Comparison of ENCODE assay signal across 7 mouse cellular contexts in the genomic region with DNA sequence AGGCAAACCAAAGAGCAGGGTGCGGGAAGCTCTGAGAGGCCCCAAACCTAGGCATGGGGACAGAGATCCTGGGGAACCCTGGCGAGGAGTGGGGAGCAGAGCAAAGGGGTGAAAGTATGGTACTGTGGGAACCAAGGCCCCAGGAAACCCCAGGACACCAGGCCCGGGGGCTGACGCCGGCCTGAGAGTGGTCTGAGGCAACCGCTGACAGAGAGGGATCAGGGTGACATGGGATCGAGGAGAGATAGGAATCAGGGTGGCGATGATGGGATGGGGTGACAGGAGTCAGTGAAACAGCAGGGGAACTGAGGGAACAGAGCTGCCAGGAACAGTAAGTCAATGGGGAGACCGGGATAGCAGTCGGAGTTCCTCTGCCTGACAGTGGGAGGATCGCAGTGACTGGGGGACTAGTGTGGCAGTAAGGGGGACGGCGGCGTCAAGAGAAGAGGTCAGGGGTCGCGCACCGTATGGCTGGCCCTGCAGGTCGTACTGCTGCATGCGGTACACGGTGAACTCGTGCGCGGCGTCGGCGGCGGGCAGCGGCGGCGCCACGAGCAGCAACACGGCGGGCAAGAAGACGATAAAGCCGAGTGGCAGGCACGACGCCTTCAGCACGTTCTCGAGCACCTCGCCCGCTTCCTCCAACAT. TPM values are rescaled to one million over a fixed set of nuclear protein-coding genes. Genes with fewer than 3 reads are reported as not detected.
DNase-seq lines count a peak whose midpoint lies in the region; ATAC-seq lines count a peak whose summit lies in the region.

No protein-coding gene starts in this region.

- H3K4me3 ChIP-seq in brown adipose tissue, adult 24 weeks (ENCODE audit: insufficient read depth, low read depth, low read length), result peak overlapping the region; percentile 77
- H3K4me3 ChIP-seq in forebrain, embryonic 14.5 days (ENCODE audit: low read depth, low read length), result peak overlapping the region; percentile 84
- H3K4me3 ChIP-seq in liver, embryonic 16.5 days (ENCODE audit: low read depth, low read length), result peak overlapping the region; percentile 83

- H3K9ac ChIP-seq in forebrain, embryonic 14.5 days (ENCODE audit: low read length), result peak overlapping the region; percentile 82
- peak overlapping the region; percentile 91 for H3K9ac ChIP-seq in liver, embryonic 16.5 days (ENCODE audit: low read depth, low read length)

- peaks cover 25% of the 10 kb centered on the region for H3K4me1 ChIP-seq in brown adipose tissue, adult 24 weeks (ENCODE audit: control insufficient read depth, insufficient read depth, insufficient read length, low read length)
- H3K4me1 ChIP-seq in forebrain, embryonic 14.5 days (ENCODE audit: control insufficient read depth, insufficient read depth, low read length), result peaks cover 15% of the 10 kb centered on the region
- H3K4me1 ChIP-seq in liver, embryonic 16.5 days (ENCODE audit: control insufficient read depth, low read depth, low read length), result peaks cover 50% of the 10 kb centered on the region

- H3K27me3 ChIP-seq in forebrain, embryonic 14.5 days (replicated peaks; ENCODE audit: control insufficient read depth, insufficient read depth, low read length), result no peaks in the 10 kb centered on the region
- no peaks in the 10 kb centered on the region for H3K27me3 ChIP-seq in liver, embryonic 16.5 days (ENCODE audit: control insufficient read depth, insufficient read depth, low read depth, low read length)

- 2% methylated on average over 41 of the region's 41 CpGs for WGBS in forebrain, embryonic 14.5 days
- under 1% methylated on average over 41 of the region's 41 CpGs for WGBS in liver, embryonic 16.5 days (ENCODE audit: insufficient replicate concordance)

- ATAC-seq in forebrain, embryonic 14.5 days, result peak; percentile 47
- peak; percentile 3 for ATAC-seq in liver, embryonic 16.5 days (ENCODE audit: low read depth)

- DNase-seq in layer of hippocampus, adult 8-10 months (ENCODE audit: low spot score in 2 of 2), result peak; percentile 10 to 14
- DNase-seq in layer of hippocampus, adult 9-10 months (ENCODE audit: low spot score), result no peak
- no peak for DNase-seq in forebrain, embryonic 14.5 days (ENCODE audit: low spot score)
- no peak for DNase-seq in frontal cortex, postnatal 25 days (ENCODE audit: low spot score in 2 of 2)
- DNase-seq in embryo, embryonic 10 days (ENCODE audit: low spot score), result no peak

- peak overlapping the region; percentile 97 for H3K4me2 ChIP-seq in forebrain, embryonic 14.5 days (ENCODE audit: low read length)
- peak overlapping the region; percentile 94 for H3K4me2 ChIP-seq in liver, embryonic 16.5 days (ENCODE audit: low read depth, low read length)

- peaks cover 26% of the 10 kb centered on the region for H3K36me3 ChIP-seq in forebrain, embryonic 14.5 days (ENCODE audit: control insufficient read depth, insufficient read depth, low read length)
- peaks cover 22% of the 10 kb centered on the region for H3K36me3 ChIP-seq in liver, embryonic 16.5 days (ENCODE audit: control insufficient read depth, insufficient read depth)

- H3K27ac ChIP-seq in brown adipose tissue, adult 24 weeks (replicated peaks; ENCODE audit: low read depth, low read length), result peak overlapping the region; percentile 57
- no peak overlapping the region; the same call in 1 of the 2 replicates for H3K27ac ChIP-seq in forebrain, embryonic 14.5 days (ENCODE audit: low read depth, low read length)
- H3K27ac ChIP-seq in liver, embryonic 16.5 days (ENCODE audit: low read length), result peak overlapping the region; percentile 71

- H3K9me3 ChIP-seq in forebrain, embryonic 14.5 days (replicated peaks; ENCODE audit: control insufficient read depth, low read length), result no peaks in the 10 kb centered on the region
- no peaks in the 10 kb centered on the region for H3K9me3 ChIP-seq in liver, embryonic 16.5 days (replicated peaks; ENCODE audit: control insufficient read depth, low read length)

RNA-seq across cellular contexts. Expression of a gene that starts 0.5 kb away (rescaled TPM):
- total RNA-seq in layer of hippocampus, adult 8-10 months (2022), result 10 to 100 TPM; 74.1 to 88.0 (median 82.8) TPM
- 13.9 and 17.9 TPM in 2 replicates for polyA plus RNA-seq in brown adipose tissue, adult 24 weeks (2012; ENCODE audit: insufficient read depth, insufficient read length, missing spikeins)
- 36.8 and 52.0 TPM in 2 replicates for polyA plus RNA-seq in forebrain, embryonic 14.5 days (2014; fragmentation: Nextera tagmentation; extraction: Ambion mirVana)
- 39.3 and 47.1 TPM in 2 replicates for polyA plus RNA-seq in liver, embryonic 16.5 days (2015; fragmentation: Nextera tagmentation; extraction: Ambion mirVana)

RNA-seq across cellular contexts. Expression of a gene that starts 4.2 kb away (rescaled TPM):
- total RNA-seq in layer of hippocampus, adult 8-10 months (2022), result under 1 TPM; 0.51 to 0.80 (median 0.58) TPM
- polyA plus RNA-seq in brown adipose tissue, adult 24 weeks (2012; ENCODE audit: insufficient read depth, insufficient read length, missing spikeins), result 0.71 and 0.79 TPM in 2 replicates
- polyA plus RNA-seq in forebrain, embryonic 14.5 days (2014; fragmentation: Nextera tagmentation; extraction: Ambion mirVana), result 0.26 and 0.53 TPM in 2 replicates
- 4.8 and 5.3 TPM in 2 replicates for polyA plus RNA-seq in liver, embryonic 16.5 days (2015; fragmentation: Nextera tagmentation; extraction: Ambion mirVana)

RNA-seq across cellular contexts. Expression of a gene that starts 13.2 kb away (rescaled TPM):
- 100 to 1,000 TPM; 230 to 284 (median 256) TPM for total RNA-seq in layer of hippocampus, adult 8-10 months (2022)
- polyA plus RNA-seq in brown adipose tissue, adult 24 weeks (2012; ENCODE audit: insufficient read depth, insufficient read length, missing spikeins), result 0.63 TPM in 1 of 2 replicates, not detected in the other
- polyA plus RNA-seq in forebrain, embryonic 14.5 days (2014; fragmentation: Nextera tagmentation; extraction: Ambion mirVana), result 57.9 and 69.6 TPM in 2 replicates
- polyA plus RNA-seq in liver, embryonic 16.5 days (2015; fragmentation: Nextera tagmentation; extraction: Ambion mirVana), result 0.05 TPM in 1 of 2 replicates, not detected in the other

RNA-seq across cellular contexts. Expression of a gene that starts 28.3 kb away (rescaled TPM):
- 1 to 10 TPM; 2.5 to 9.7 (median 5.7) TPM for total RNA-seq in layer of hippocampus, adult 8-10 months (2022)
- polyA plus RNA-seq in brown adipose tissue, adult 24 weeks (2012; ENCODE audit: insufficient read depth, insufficient read length, missing spikeins), result not detected in 2 replicates
- polyA plus RNA-seq in forebrain, embryonic 14.5 days (2014; fragmentation: Nextera tagmentation; extraction: Ambion mirVana), result 0.90 and 1.2 TPM in 2 replicates
- 4.3 and 4.4 TPM in 2 replicates for polyA plus RNA-seq in liver, embryonic 16.5 days (2015; fragmentation: Nextera tagmentation; extraction: Ambion mirVana)

RNA-seq across cellular contexts. Expression of a gene that starts 40.3 kb away (rescaled TPM):
- 10 to 100 TPM; 52.8 to 61.6 (median 58.7) TPM for total RNA-seq in layer of hippocampus, adult 8-10 months (2022)
- 40.9 and 42.9 TPM in 2 replicates for polyA plus RNA-seq in brown adipose tissue, adult 24 weeks (2012; ENCODE audit: insufficient read depth, insufficient read length, missing spikeins)
- polyA plus RNA-seq in forebrain, embryonic 14.5 days (2014; fragmentation: Nextera tagmentation; extraction: Ambion mirVana), result 16.6 and 17.9 TPM in 2 replicates
- 10.2 and 12.0 TPM in 2 replicates for polyA plus RNA-seq in liver, embryonic 16.5 days (2015; fragmentation: Nextera tagmentation; extraction: Ambion mirVana)

Comparison
In these comparisons a context has a peak if more than half of its experiments do, and no peak if none do; other contexts are left out.
1. DNase-seq: peak in layer of hippocampus, adult 8-10 months (2 of 2); none in layer of hippocampus, adult 9-10 months (single experiment), forebrain, embryonic 14.5 days (single experiment), frontal cortex, postnatal 25 days (0 of 2) and embryo, embryonic 10 days (single experiment).
2. RNA of a gene that starts 13.2 kb away (polyA plus RNA-seq): 57.9 to 69.6 TPM in forebrain, embryonic 14.5 days; 0.63 TPM in brown adipose tissue, adult 24 weeks and 0.05 TPM in liver, embryonic 16.5 days; every median in the first group is over 10 times any median in the second.
3. Peak in every context shown above with its lines, with median percentiles within 50 percentile points of each other: H3K4me3 ChIP-seq.